Mouse (Mus musculus): ENCODE measurements around the gene Atp2a2. TPM values are rescaled to one million over a fixed set of nuclear protein-coding genes. Genes with fewer than 3 reads are reported as not detected.
"Not testable (repeated sequence)": the region's sequence is repeated elsewhere in the genome, so short reads cannot be mapped to it uniquely, and the experiment has no call there.

Atp2a2 gene
- polyA plus RNA-seq, 1 experiment from 2014 or later: 74.1 TPM

DNA sequence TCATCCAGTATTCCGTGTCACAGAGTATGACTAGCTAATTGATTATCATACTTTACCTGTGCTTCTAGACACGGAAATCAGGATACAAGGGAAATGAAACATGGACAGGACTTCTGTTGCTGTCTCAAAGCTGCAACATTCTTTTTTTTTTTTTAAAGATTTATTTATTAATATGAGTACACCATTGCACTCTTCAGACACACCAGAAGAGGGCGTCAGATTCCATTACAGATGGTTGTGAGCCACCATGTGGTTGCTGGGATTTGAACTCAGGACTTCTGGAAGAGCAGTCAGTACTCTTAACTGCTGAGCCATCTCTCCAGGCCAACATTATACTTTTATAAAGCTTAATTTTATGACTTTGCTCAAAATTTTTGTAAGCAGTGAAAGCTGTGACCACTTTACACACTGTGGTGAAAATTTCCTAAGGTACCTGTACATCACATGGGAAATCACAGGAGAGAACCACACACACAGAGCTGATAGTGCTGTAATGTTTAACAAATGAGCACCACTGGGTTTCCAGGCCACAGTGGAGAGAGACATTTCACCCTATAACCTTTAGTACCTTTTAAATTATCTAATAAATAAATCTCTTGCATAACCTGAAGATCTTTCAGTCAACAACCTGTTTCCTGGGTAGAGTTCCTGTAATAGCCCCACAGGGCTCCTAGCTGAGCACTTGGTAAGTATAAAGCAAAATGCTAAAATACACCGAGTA lies 27.2 kb downstream of the Atp2a2 start:
- Histone ChIP-seq H3K4me1 (replicated peaks; ENCODE audit: control insufficient read depth, insufficient read depth, low read length) (no peaks in the 10 kb centered on the region), H3K4me2 (replicated peaks) (no peak overlapping the region), H3K4me3 (replicated peaks; ENCODE audit: low read length) (no peak overlapping the region), H3K9me3 (ENCODE audit: control insufficient read depth, low read length) (no peaks in the 10 kb centered on the region), H3K36me3 (replicated peaks; ENCODE audit: control insufficient read depth, insufficient read depth) (peaks cover 89% of the 10 kb centered on the region), H3K27ac (no peak overlapping the region), H3K9ac (no peak overlapping the region), H3K27me3 (ENCODE audit: control insufficient read depth, insufficient read depth, low read length) (no peaks in the 10 kb centered on the region)
- 87% methylated on average over 4 of the region's 4 CpGs for WGBS
- DNase-seq (ENCODE audit: low spot score) (no peak), ATAC-seq (ENCODE audit: low FRiP score) (no peak)

DNA sequence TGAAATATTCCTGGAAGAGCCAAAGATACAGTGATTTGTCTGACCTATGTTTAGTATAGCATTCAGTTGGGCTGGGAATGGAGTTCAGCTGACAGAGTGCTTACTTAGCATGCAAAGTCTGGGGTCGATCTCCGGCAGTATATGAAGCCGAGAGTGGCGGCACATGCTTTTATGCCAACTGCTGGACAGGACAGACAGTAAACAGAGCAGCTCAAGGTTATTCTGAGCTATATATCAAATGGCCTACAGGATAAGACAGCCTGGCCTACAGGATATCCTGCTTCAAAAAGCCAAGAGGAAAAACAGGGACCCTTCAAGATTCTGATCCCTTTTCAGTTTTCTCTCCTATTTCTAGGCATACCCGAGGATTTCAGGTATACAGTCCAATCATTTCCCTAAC lies 30.4 kb downstream of the Atp2a2 start:
- Histone ChIP-seq H3K4me3 (replicated peaks; ENCODE audit: low read length) (no peak overlapping the region), H3K36me3 (replicated peaks; ENCODE audit: control insufficient read depth, insufficient read depth) (peaks cover 100% of the 10 kb centered on the region), H3K4me2 (replicated peaks) (no peak overlapping the region), H3K27ac (no peak overlapping the region), H3K4me1 (replicated peaks; ENCODE audit: control insufficient read depth, insufficient read depth, low read length) (no peaks in the 10 kb centered on the region), H3K9me3 (ENCODE audit: control insufficient read depth, low read length) (no peaks in the 10 kb centered on the region), H3K27me3 (ENCODE audit: control insufficient read depth, insufficient read depth, low read length) (no peaks in the 10 kb centered on the region), H3K9ac (no peak overlapping the region)
- ATAC-seq (ENCODE audit: low FRiP score) (no peak), DNase-seq (ENCODE audit: low spot score) (no peak)
- 85% methylated on average over 5 of the region's 5 CpGs for WGBS

- Histone ChIP-seq H3K27ac (no peak overlapping the region), H3K4me2 (replicated peaks) (no peak overlapping the region), H3K4me3 (replicated peaks; ENCODE audit: low read length) (no peak overlapping the region), H3K9ac (no peak overlapping the region), H3K36me3 (replicated peaks; ENCODE audit: control insufficient read depth, insufficient read depth) (peaks cover 100% of the 10 kb centered on the region), H3K4me1 (replicated peaks; ENCODE audit: control insufficient read depth, insufficient read depth, low read length) (no peaks in the 10 kb centered on the region), H3K27me3 (ENCODE audit: control insufficient read depth, insufficient read depth, low read length) (no peaks in the 10 kb centered on the region), H3K9me3 (ENCODE audit: control insufficient read depth, low read length) (no peaks in the 10 kb centered on the region)
- ATAC-seq (ENCODE audit: low FRiP score) (no peak), DNase-seq (ENCODE audit: low spot score) (no peak)
- 93% methylated on average over 9 of the region's 9 CpGs for WGBS
Measured at GRCm38 (mm10) chr5:122461431-122461830, 40.6 kb downstream of the Atp2a2 start.

DNA sequence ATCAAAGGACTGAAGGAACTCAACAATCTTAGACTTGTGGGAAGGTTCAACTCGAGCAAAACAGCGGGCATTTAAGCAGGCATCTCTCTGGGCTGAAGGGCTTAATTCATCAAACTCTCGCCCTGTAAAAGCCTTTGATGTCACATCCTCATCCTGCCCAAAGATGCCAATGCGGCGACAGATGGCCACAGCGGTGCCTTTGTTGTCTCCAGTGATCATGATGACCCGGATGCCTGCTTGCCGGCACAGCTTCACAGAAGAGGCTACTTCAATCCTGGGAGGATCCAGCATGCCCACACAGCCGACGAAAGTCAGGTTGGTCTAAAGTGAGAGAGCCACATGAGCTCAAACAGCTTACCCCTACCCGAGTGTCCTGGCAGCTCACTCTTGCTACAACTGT lies 41.4 kb downstream of the Atp2a2 start:
- ATAC-seq (ENCODE audit: low FRiP score) (no peak), DNase-seq (ENCODE audit: low spot score) (no peak)
- H3K9me3 ChIP-seq (ENCODE audit: control insufficient read depth, low read length): no peaks in the 10 kb centered on the region
- no peak overlapping the region for H3K4me3 ChIP-seq (replicated peaks; ENCODE audit: low read length)
- no peaks in the 10 kb centered on the region for H3K4me1 ChIP-seq (replicated peaks; ENCODE audit: control insufficient read depth, insufficient read depth, low read length)
- H3K27me3 ChIP-seq (ENCODE audit: control insufficient read depth, insufficient read depth, low read length): no peaks in the 10 kb centered on the region
- no peak overlapping the region for H3K27ac ChIP-seq
- peaks cover 100% of the 10 kb centered on the region for H3K36me3 ChIP-seq (replicated peaks; ENCODE audit: control insufficient read depth, insufficient read depth)
- WGBS: 78% methylated on average over 11 of the region's 11 CpGs
- H3K9ac ChIP-seq: no peak overlapping the region
- H3K4me2 ChIP-seq (replicated peaks): no peak overlapping the region

- peaks cover 100% of the 10 kb centered on the region for H3K36me3 ChIP-seq (replicated peaks; ENCODE audit: control insufficient read depth, insufficient read depth)
- WGBS: 96% methylated on average over 5 of the region's 5 CpGs
- H3K4me3 ChIP-seq (replicated peaks; ENCODE audit: low read length): no peak overlapping the region
- H3K4me1 ChIP-seq (replicated peaks; ENCODE audit: control insufficient read depth, insufficient read depth, low read length): no peaks in the 10 kb centered on the region
- no peak for DNase-seq (ENCODE audit: low spot score)
- ATAC-seq (ENCODE audit: low FRiP score): no peak
- H3K9ac ChIP-seq: no peak overlapping the region
- H3K27me3 ChIP-seq (ENCODE audit: control insufficient read depth, insufficient read depth, low read length): no peaks in the 10 kb centered on the region
- no peak overlapping the region for H3K27ac ChIP-seq
- no peaks in the 10 kb centered on the region for H3K9me3 ChIP-seq (ENCODE audit: control insufficient read depth, low read length)
- no peak overlapping the region for H3K4me2 ChIP-seq (replicated peaks)
Measured at GRCm38 (mm10) chr5:122459335-122459734, 42.7 kb downstream of the Atp2a2 start.

DNA sequence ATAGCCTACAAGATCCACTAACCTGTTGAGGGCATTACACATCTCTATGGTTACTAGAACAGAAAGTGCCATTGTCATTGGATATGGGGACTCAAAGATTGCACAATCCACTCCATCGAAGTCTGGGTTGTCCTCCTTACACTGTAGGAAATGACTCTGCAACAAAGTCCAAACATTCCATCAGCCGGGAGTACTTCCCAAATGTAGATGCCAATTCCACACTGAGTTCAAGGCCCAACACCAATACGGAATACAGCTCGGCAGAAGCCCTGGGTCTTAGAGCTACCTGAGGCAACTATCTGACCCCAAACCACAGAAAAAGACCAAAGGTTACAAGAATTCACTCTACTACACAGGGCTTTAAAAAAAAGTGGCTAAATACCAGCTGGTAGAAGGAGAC lies 44.0 kb downstream of the Atp2a2 start:
- Histone ChIP-seq H3K4me1 (replicated peaks; ENCODE audit: control insufficient read depth, insufficient read depth, low read length) (no peaks in the 10 kb centered on the region), H3K27ac (no peak overlapping the region), H3K9ac (no peak overlapping the region), H3K27me3 (ENCODE audit: control insufficient read depth, insufficient read depth, low read length) (no peaks in the 10 kb centered on the region), H3K4me2 (replicated peaks) (no peak overlapping the region), H3K9me3 (ENCODE audit: control insufficient read depth, low read length) (no peaks in the 10 kb centered on the region), H3K4me3 (replicated peaks; ENCODE audit: low read length) (no peak overlapping the region), H3K36me3 (replicated peaks; ENCODE audit: control insufficient read depth, insufficient read depth) (peaks cover 100% of the 10 kb centered on the region)
- ATAC-seq (ENCODE audit: low FRiP score) (no peak), DNase-seq (ENCODE audit: low spot score) (no peak)
- 88% methylated on average over 4 of the region's 4 CpGs for WGBS

GRCm38 (mm10) chr5:122457054-122457453 lies 45.0 kb downstream of the Atp2a2 start:
- DNase-seq (ENCODE audit: low spot score); H3K27me3 ChIP-seq (ENCODE audit: control insufficient read depth, insufficient read depth, low read length): not testable (repeated sequence)

DNA sequence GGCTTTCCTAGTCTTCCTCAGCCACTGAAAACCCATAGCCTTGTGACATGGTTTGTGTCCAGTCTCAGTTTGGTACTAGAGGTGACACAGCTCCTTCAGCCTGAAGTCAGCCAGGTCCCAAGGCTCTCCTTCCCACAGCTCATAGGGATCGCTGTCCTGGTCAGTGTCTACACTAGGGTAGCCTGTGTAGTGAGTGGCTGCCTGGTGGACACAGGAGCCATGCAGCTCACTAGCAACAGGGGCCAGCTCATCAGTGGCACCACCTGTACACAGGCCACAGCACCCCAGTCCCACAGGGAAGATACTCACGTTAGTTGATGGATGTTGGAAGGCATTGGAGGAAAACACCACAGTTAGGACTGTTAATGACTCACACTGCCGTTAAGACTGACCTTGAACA lies 46.4 kb downstream of the Atp2a2 start:
- no peak for DNase-seq (ENCODE audit: low spot score)
- Histone ChIP-seq H3K4me2 (replicated peaks) (no peak overlapping the region), H3K27ac (no peak overlapping the region), H3K4me1 (replicated peaks; ENCODE audit: control insufficient read depth, insufficient read depth, low read length) (no peaks in the 10 kb centered on the region), H3K9ac (no peak overlapping the region), H3K27me3 (ENCODE audit: control insufficient read depth, insufficient read depth, low read length) (no peaks in the 10 kb centered on the region), H3K4me3 (replicated peaks; ENCODE audit: low read length) (no peak overlapping the region), H3K36me3 (replicated peaks; ENCODE audit: control insufficient read depth, insufficient read depth) (peaks cover 88% of the 10 kb centered on the region), H3K9me3 (ENCODE audit: control insufficient read depth, low read length) (no peaks in the 10 kb centered on the region)
- WGBS: 93% methylated on average over 3 of the region's 3 CpGs
- no peak for ATAC-seq (ENCODE audit: low FRiP score)

More at GRCm38 (mm10) chr5:122457054-122457453, 45.0 kb downstream of the Atp2a2 start:
- peaks cover 100% of the 10 kb centered on the region for H3K36me3 ChIP-seq (replicated peaks; ENCODE audit: control insufficient read depth, insufficient read depth)
- not testable (repeated sequence) for H3K4me2 ChIP-seq (replicated peaks); H3K4me1 ChIP-seq (replicated peaks; ENCODE audit: control insufficient read depth, insufficient read depth, low read length); H3K27ac ChIP-seq; ATAC-seq (ENCODE audit: low FRiP score); H3K4me3 ChIP-seq (replicated peaks; ENCODE audit: low read length); H3K9ac ChIP-seq; H3K9me3 ChIP-seq (ENCODE audit: control insufficient read depth, low read length)
- 87% methylated on average over 9 of the region's 9 CpGs for WGBS

DNA sequence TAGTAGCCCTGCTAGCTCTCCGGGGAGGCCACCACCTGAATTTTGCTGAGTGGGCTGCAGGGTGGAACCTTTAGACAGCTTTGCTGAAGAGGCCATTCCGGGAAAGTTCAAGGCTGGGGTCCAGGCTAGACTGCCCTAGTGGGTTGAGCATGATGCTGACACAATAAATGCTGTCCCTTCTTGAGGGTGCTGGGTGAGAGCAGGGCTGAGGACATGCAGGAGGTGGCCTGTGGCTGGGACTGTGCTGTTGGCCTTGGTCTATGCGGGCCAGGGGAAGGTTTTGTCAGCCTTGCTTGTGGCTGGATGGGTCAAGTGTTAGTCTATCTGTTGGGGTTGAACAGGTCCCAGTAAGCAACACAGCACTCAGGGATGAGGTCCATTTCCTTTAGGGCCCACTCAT lies 47.1 kb downstream of the Atp2a2 start:
- Histone ChIP-seq H3K4me1 (replicated peaks; ENCODE audit: control insufficient read depth, insufficient read depth, low read length) (no peaks in the 10 kb centered on the region), H3K27ac (no peak overlapping the region), H3K4me3 (replicated peaks; ENCODE audit: low read length) (no peak overlapping the region), H3K27me3 (ENCODE audit: control insufficient read depth, insufficient read depth, low read length) (no peaks in the 10 kb centered on the region), H3K9me3 (ENCODE audit: control insufficient read depth, low read length) (no peaks in the 10 kb centered on the region), H3K4me2 (replicated peaks) (no peak overlapping the region), H3K9ac (no peak overlapping the region), H3K36me3 (replicated peaks; ENCODE audit: control insufficient read depth, insufficient read depth) (peaks cover 81% of the 10 kb centered on the region)
- 87% methylated on average over 3 of the region's 3 CpGs for WGBS
- DNase-seq (ENCODE audit: low spot score) (no peak), ATAC-seq (ENCODE audit: low FRiP score) (no peak)

DNA sequence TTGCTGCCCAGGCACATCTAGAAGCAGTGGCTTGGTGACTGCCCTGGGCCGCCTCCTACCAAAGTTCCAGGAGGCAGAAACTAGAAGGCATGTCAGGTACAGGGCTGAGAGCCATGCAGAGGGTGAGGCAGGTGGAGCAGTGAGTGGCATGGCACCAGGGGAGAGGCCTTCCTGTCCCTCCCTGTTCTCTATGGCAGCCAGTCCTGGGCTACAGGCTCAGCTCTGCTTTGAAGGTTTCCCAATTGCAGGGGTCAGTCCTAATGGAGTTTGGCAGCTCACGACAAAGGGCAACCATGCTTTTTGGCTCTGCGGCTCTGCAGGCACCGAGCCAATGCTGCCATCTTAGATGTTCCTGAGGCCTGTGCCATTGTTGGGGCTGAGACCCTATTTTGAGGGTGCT lies 47.6 kb downstream of the Atp2a2 start:
- DNase-seq (ENCODE audit: low spot score): no peak
- no peak overlapping the region for H3K27ac ChIP-seq
- H3K4me3 ChIP-seq (replicated peaks; ENCODE audit: low read length): no peak overlapping the region
- no peaks in the 10 kb centered on the region for H3K27me3 ChIP-seq (ENCODE audit: control insufficient read depth, insufficient read depth, low read length)
- no peak overlapping the region for H3K4me2 ChIP-seq (replicated peaks)
- no peak overlapping the region for H3K9ac ChIP-seq
- no peaks in the 10 kb centered on the region for H3K4me1 ChIP-seq (replicated peaks; ENCODE audit: control insufficient read depth, insufficient read depth, low read length)
- ATAC-seq (ENCODE audit: low FRiP score): no peak
- H3K9me3 ChIP-seq (ENCODE audit: control insufficient read depth, low read length): no peaks in the 10 kb centered on the region
- H3K36me3 ChIP-seq (replicated peaks; ENCODE audit: control insufficient read depth, insufficient read depth): peaks cover 77% of the 10 kb centered on the region
- 89% methylated on average over 4 of the region's 4 CpGs for WGBS

Data from hindbrain, embryonic 14.5 days (tissue).